In genomic region chr15:102247252-102248130, GRCm38 (mm10) we compare ENCODE assay signal across 8 mouse cellular contexts. TPM values are rescaled to one million over a fixed set of nuclear protein-coding genes. Genes with fewer than 3 reads are reported as not detected.
DNase-seq lines count a peak whose midpoint lies in the region; ATAC-seq and TF ChIP-seq lines count a peak whose summit lies in the region.

No protein-coding gene starts in this region.

- DNase-seq in thymus, postnatal 25 days, result peak; percentile 48
- DNase-seq in thymus, postnatal 0 days (ENCODE audit: low spot score), result no peak
- DNase-seq in cerebellum, postnatal 36 days, result peak; percentile 16 to 33
- peak; percentile 76 for DNase-seq in limb, embryonic 14.5 days (ENCODE audit: low spot score)
- peak; percentile 62 for DNase-seq in midbrain, embryonic 14.5 days
- peak; percentile 87 for DNase-seq in stomach, postnatal 0 days (ENCODE audit: low spot score)

- peak overlapping the region; percentile 71 for H3K9ac ChIP-seq in intestine, embryonic 15.5 days
- peak overlapping the region; percentile 75 for H3K9ac ChIP-seq in limb, embryonic 14.5 days (ENCODE audit: low read depth, low read length, severe bottlenecking)
- peak overlapping the region; percentile 53 for H3K9ac ChIP-seq in midbrain, embryonic 14.5 days (replicated peaks; ENCODE audit: low read length)
- peak overlapping the region; percentile 72 for H3K9ac ChIP-seq in stomach, postnatal 0 days (ENCODE audit: low read length)

- no peaks in the 10 kb centered on the region for H3K36me3 ChIP-seq in intestine, embryonic 15.5 days
- H3K36me3 ChIP-seq in limb, embryonic 14.5 days (ENCODE audit: control insufficient read depth, insufficient read depth, low read length), result peaks cover 35% of the 10 kb centered on the region
- no peaks in the 10 kb centered on the region for H3K36me3 ChIP-seq in midbrain, embryonic 14.5 days (ENCODE audit: control insufficient read depth, insufficient read depth, low read length)
- H3K36me3 ChIP-seq in stomach, postnatal 0 days (ENCODE audit: control insufficient read depth, insufficient read depth, low read length), result peaks cover 7% of the 10 kb centered on the region; the same call in 1 of the 2 replicates

- 0% methylated on average over 62 of the region's 65 CpGs for WGBS in intestine, embryonic 15.5 days
- WGBS in limb, embryonic 14.5 days, result 2% methylated on average over 42 of the region's 65 CpGs
- WGBS in midbrain, embryonic 14.5 days, result under 1% methylated on average over 62 of the region's 65 CpGs
- under 1% methylated on average over 44 of the region's 65 CpGs for WGBS in stomach, postnatal 0 days

- H3K4me2 ChIP-seq in intestine, embryonic 15.5 days (replicated peaks), result peak overlapping the region; percentile 96
- peak overlapping the region; percentile 94 for H3K4me2 ChIP-seq in limb, embryonic 14.5 days (replicated peaks; ENCODE audit: low read depth, low read length, severe bottlenecking)
- H3K4me2 ChIP-seq in midbrain, embryonic 14.5 days (ENCODE audit: low read length), result peak overlapping the region; percentile 96
- H3K4me2 ChIP-seq in stomach, postnatal 0 days (replicated peaks; ENCODE audit: low read depth), result peak overlapping the region; percentile 93

- peak; percentile 21 for ATAC-seq in granulocyte monocyte progenitor cell, adult 5-6 weeks (replicated peaks; ENCODE audit: poor library complexity, severe bottlenecking)
- ATAC-seq in intestine, embryonic 15.5 days, result peak; percentile 65
- peak; percentile 56 for ATAC-seq in limb, embryonic 14.5 days (ENCODE audit: low FRiP score, low read depth)
- peak; percentile 36; the same call in 1 of the 2 replicates for ATAC-seq in midbrain, embryonic 14.5 days (ENCODE audit: low FRiP score, low TSS enrichment)
- ATAC-seq in stomach, postnatal 0 days (ENCODE audit: low FRiP score, low TSS enrichment), result peak; percentile 65

- TF ChIP-seq CTCF in stomach, postnatal 0 days (IDR thresholded peaks at IDR 0.05; ENCODE audit: low read depth), result peak; percentile 34

- no peak for TF ChIP-seq EP300 in stomach, postnatal 0 days (optimal IDR thresholded peaks at IDR 0.05)

- H3K9me3 ChIP-seq in intestine, embryonic 15.5 days, result no peaks in the 10 kb centered on the region
- no peaks in the 10 kb centered on the region for H3K9me3 ChIP-seq in limb, embryonic 14.5 days (ENCODE audit: control insufficient read depth, low read length)
- H3K9me3 ChIP-seq in midbrain, embryonic 14.5 days (ENCODE audit: control insufficient read depth, low read length), result no peaks in the 10 kb centered on the region
- no peaks in the 10 kb centered on the region for H3K9me3 ChIP-seq in stomach, postnatal 0 days (ENCODE audit: control insufficient read depth, low read length)

- peak overlapping the region; percentile 53 for H3K4me3 ChIP-seq in intestine, embryonic 15.5 days (replicated peaks)
- peak overlapping the region; percentile 60 for H3K4me3 ChIP-seq in limb, embryonic 14.5 days (replicated peaks; ENCODE audit: low read length)
- peak overlapping the region; percentile 55 for H3K4me3 ChIP-seq in midbrain, embryonic 14.5 days (replicated peaks; ENCODE audit: low read depth, low read length)
- H3K4me3 ChIP-seq in stomach, postnatal 0 days (ENCODE audit: low read depth, low read length), result peak overlapping the region; percentile 66

- H3K4me1 ChIP-seq in intestine, embryonic 15.5 days (replicated peaks), result peaks cover 55% of the 10 kb centered on the region
- peaks cover 73% of the 10 kb centered on the region for H3K4me1 ChIP-seq in limb, embryonic 14.5 days (ENCODE audit: control insufficient read depth, insufficient read depth, low read length)
- peaks cover 13% of the 10 kb centered on the region; the same call in 1 of the 2 replicates for H3K4me1 ChIP-seq in midbrain, embryonic 14.5 days (ENCODE audit: control insufficient read depth, insufficient read depth, low read length)
- H3K4me1 ChIP-seq in stomach, postnatal 0 days (replicated peaks; ENCODE audit: control insufficient read depth, insufficient read depth), result peaks cover 21% of the 10 kb centered on the region

- peak overlapping the region; percentile 98 for H3K27ac ChIP-seq in intestine, embryonic 15.5 days
- peak overlapping the region; percentile 95 for H3K27ac ChIP-seq in limb, embryonic 14.5 days (replicated peaks; ENCODE audit: low read depth, low read length)
- peak overlapping the region; percentile 71 for H3K27ac ChIP-seq in midbrain, embryonic 14.5 days (replicated peaks; ENCODE audit: low read depth, low read length)
- peak overlapping the region; percentile 99 for H3K27ac ChIP-seq in stomach, postnatal 0 days (replicated peaks)

- TF ChIP-seq POLR2A in limb, embryonic 14.5 days (IDR thresholded peaks at IDR 0.05; ENCODE audit: borderline replicate concordance, extremely low read depth, insufficient read depth, insufficient read length), result no peak

- no peaks in the 10 kb centered on the region for H3K27me3 ChIP-seq in intestine, embryonic 15.5 days (replicated peaks)
- no peaks in the 10 kb centered on the region for H3K27me3 ChIP-seq in limb, embryonic 14.5 days (ENCODE audit: control insufficient read depth, insufficient read depth, low read length)
- H3K27me3 ChIP-seq in midbrain, embryonic 14.5 days (ENCODE audit: control insufficient read depth, insufficient read depth, low read length), result peaks cover 62% of the 10 kb centered on the region
- H3K27me3 ChIP-seq in stomach, postnatal 0 days (ENCODE audit: control insufficient read depth, insufficient read depth, low read length), result no peaks in the 10 kb centered on the region

RNA-seq across cellular contexts. Expression of gene Rarg, which starts 9.8 kb away (rescaled TPM):
- 6.0 and 7.4 TPM in 2 replicates for polyA plus RNA-seq in thymus, postnatal 0 days (2015; fragmentation: Nextera tagmentation; extraction: Ambion mirVana)
- total RNA-seq in granulocyte monocyte progenitor cell, adult 5-6 weeks (2014; fragmentation: Nextera tagmentation), result 7.5 and 11.5 TPM in 2 replicates
- total RNA-seq in granulocyte monocyte progenitor cell, adult 5-6 weeks (2017), result 2.0 and 3.4 TPM in 2 replicates
- 15.8 and 16.5 TPM in 2 replicates for polyA plus RNA-seq in intestine, embryonic 15.5 days (2015; fragmentation: Nextera tagmentation; extraction: Ambion mirVana)
- polyA plus RNA-seq in limb, embryonic 14.5 days (2012; rRNA removed), result 135 and 175 TPM in 2 replicates
- polyA plus RNA-seq in limb, embryonic 14.5 days (2014; fragmentation: Nextera tagmentation; extraction: Ambion mirVana), result 115 and 140 TPM in 2 replicates
- 2.3 and 3.6 TPM in 2 replicates for polyA plus RNA-seq in midbrain, embryonic 14.5 days (2014; fragmentation: Nextera tagmentation; extraction: Ambion mirVana)
- 27.2 and 34.6 TPM in 2 replicates for polyA plus RNA-seq in stomach, postnatal 0 days (2015; fragmentation: Nextera tagmentation; extraction: Ambion mirVana)

RNA-seq across cellular contexts. Expression of gene Itgb7, which starts 15.7 kb away (rescaled TPM):
- 65.6 and 68.7 TPM in 2 replicates for polyA plus RNA-seq in thymus, postnatal 0 days (2015; fragmentation: Nextera tagmentation; extraction: Ambion mirVana)
- 7.4 and 42.7 TPM in 2 replicates for total RNA-seq in granulocyte monocyte progenitor cell, adult 5-6 weeks (2014; fragmentation: Nextera tagmentation)
- total RNA-seq in granulocyte monocyte progenitor cell, adult 5-6 weeks (2017), result 15.2 and 31.6 TPM in 2 replicates
- 10.8 and 12.9 TPM in 2 replicates for polyA plus RNA-seq in intestine, embryonic 15.5 days (2015; fragmentation: Nextera tagmentation; extraction: Ambion mirVana)
- 2.7 and 3.0 TPM in 2 replicates for polyA plus RNA-seq in limb, embryonic 14.5 days (2012; rRNA removed)
- polyA plus RNA-seq in limb, embryonic 14.5 days (2014; fragmentation: Nextera tagmentation; extraction: Ambion mirVana), result 4.2 and 6.5 TPM in 2 replicates
- polyA plus RNA-seq in midbrain, embryonic 14.5 days (2014; fragmentation: Nextera tagmentation; extraction: Ambion mirVana), result 0.57 and 0.78 TPM in 2 replicates
- polyA plus RNA-seq in stomach, postnatal 0 days (2015; fragmentation: Nextera tagmentation; extraction: Ambion mirVana), result 1.2 TPM in 2 replicates

RNA-seq across cellular contexts. Expression of gene Gm9918, which starts 22.9 kb away (rescaled TPM):
- polyA plus RNA-seq in thymus, postnatal 0 days (2015; fragmentation: Nextera tagmentation; extraction: Ambion mirVana), result 0.17 and 0.26 TPM in 2 replicates
- total RNA-seq in granulocyte monocyte progenitor cell, adult 5-6 weeks (2014; fragmentation: Nextera tagmentation), result not detected in 2 replicates
- total RNA-seq in granulocyte monocyte progenitor cell, adult 5-6 weeks (2017), result not detected in 2 replicates
- 0.08 and 0.14 TPM in 2 replicates for polyA plus RNA-seq in intestine, embryonic 15.5 days (2015; fragmentation: Nextera tagmentation; extraction: Ambion mirVana)
- 3.1 and 3.8 TPM in 2 replicates for polyA plus RNA-seq in limb, embryonic 14.5 days (2012; rRNA removed)
- polyA plus RNA-seq in limb, embryonic 14.5 days (2014; fragmentation: Nextera tagmentation; extraction: Ambion mirVana), result 0.93 and 1.0 TPM in 2 replicates
- polyA plus RNA-seq in midbrain, embryonic 14.5 days (2014; fragmentation: Nextera tagmentation; extraction: Ambion mirVana), result 0.09 TPM in 1 of 2 replicates, not detected in the other
- 0.10 and 0.12 TPM in 2 replicates for polyA plus RNA-seq in stomach, postnatal 0 days (2015; fragmentation: Nextera tagmentation; extraction: Ambion mirVana)

RNA-seq across cellular contexts. Expression of gene Mfsd5, which starts 31.8 kb away (rescaled TPM):
- 53.5 and 55.1 TPM in 2 replicates for polyA plus RNA-seq in thymus, postnatal 0 days (2015; fragmentation: Nextera tagmentation; extraction: Ambion mirVana)
- total RNA-seq in granulocyte monocyte progenitor cell, adult 5-6 weeks (2014; fragmentation: Nextera tagmentation), result 20.0 and 39.8 TPM in 2 replicates
- total RNA-seq in granulocyte monocyte progenitor cell, adult 5-6 weeks (2017), result 16.1 and 29.4 TPM in 2 replicates
- polyA plus RNA-seq in intestine, embryonic 15.5 days (2015; fragmentation: Nextera tagmentation; extraction: Ambion mirVana), result 66.2 and 67.9 TPM in 2 replicates
- 55.6 and 76.8 TPM in 2 replicates for polyA plus RNA-seq in limb, embryonic 14.5 days (2012; rRNA removed)
- 77.7 and 82.1 TPM in 2 replicates for polyA plus RNA-seq in limb, embryonic 14.5 days (2014; fragmentation: Nextera tagmentation; extraction: Ambion mirVana)
- 51.9 and 53.3 TPM in 2 replicates for polyA plus RNA-seq in midbrain, embryonic 14.5 days (2014; fragmentation: Nextera tagmentation; extraction: Ambion mirVana)
- polyA plus RNA-seq in stomach, postnatal 0 days (2015; fragmentation: Nextera tagmentation; extraction: Ambion mirVana), result 81.6 and 83.6 TPM in 2 replicates

RNA-seq across cellular contexts. Expression of gene Csad, which starts 43.0 kb away (rescaled TPM):
- 32.2 and 33.7 TPM in 2 replicates for polyA plus RNA-seq in thymus, postnatal 0 days (2015; fragmentation: Nextera tagmentation; extraction: Ambion mirVana)
- 17.0 and 18.1 TPM in 2 replicates for total RNA-seq in granulocyte monocyte progenitor cell, adult 5-6 weeks (2014; fragmentation: Nextera tagmentation)
- total RNA-seq in granulocyte monocyte progenitor cell, adult 5-6 weeks (2017), result 7.5 and 23.4 TPM in 2 replicates
- 45.8 and 49.3 TPM in 2 replicates for polyA plus RNA-seq in intestine, embryonic 15.5 days (2015; fragmentation: Nextera tagmentation; extraction: Ambion mirVana)
- polyA plus RNA-seq in limb, embryonic 14.5 days (2012; rRNA removed), result 112 and 130 TPM in 2 replicates
- 66.1 and 75.3 TPM in 2 replicates for polyA plus RNA-seq in limb, embryonic 14.5 days (2014; fragmentation: Nextera tagmentation; extraction: Ambion mirVana)
- 25.9 and 28.1 TPM in 2 replicates for polyA plus RNA-seq in midbrain, embryonic 14.5 days (2014; fragmentation: Nextera tagmentation; extraction: Ambion mirVana)
- polyA plus RNA-seq in stomach, postnatal 0 days (2015; fragmentation: Nextera tagmentation; extraction: Ambion mirVana), result 32.1 and 39.4 TPM in 2 replicates
